Mouse (Mus musculus): ENCODE measurements around the gene Bicc1.
A peak's percentile ranks its signal among the peaks of the same experiment; 100 is the strongest.
"Not testable (repeated sequence)": the region's sequence is repeated elsewhere in the genome, so short reads cannot be mapped to it uniquely, and the experiment has no call there.

Bicc1 gene

DNA sequence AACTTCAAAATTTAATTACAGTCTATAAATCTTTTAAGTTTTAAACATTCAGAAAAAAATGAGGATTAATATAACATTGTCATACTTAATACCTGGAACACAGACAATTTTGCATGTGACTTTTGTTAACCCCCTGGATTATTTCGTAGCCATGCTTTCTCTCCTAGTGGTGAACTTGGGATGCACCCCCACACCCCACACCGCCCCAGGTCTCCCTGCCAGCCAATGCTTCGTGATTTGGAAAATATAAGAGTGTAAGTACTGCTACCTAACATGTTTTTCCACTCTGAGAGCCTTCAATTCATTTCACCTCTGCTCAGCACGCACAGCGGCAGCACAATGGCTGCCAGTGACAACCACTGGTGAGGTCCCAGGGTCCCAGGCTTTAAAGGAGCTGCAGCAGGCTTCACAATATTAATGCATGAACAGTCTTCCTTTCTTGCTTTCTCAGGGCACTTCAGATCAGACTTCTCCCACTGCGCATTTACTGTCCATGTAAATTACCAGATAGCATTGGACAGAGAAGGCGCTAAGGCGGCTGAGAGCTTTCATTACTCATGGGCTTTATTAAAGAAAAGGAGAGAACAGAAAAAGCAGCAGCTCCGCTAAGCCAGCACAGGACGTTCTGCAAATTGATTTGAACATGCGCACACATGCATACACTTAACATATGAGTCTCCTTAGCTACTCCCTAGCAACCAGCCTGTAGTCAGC lies 207.3 kb downstream of the Bicc1 start:
- no peak for DNase-seq (ENCODE audit: extremely low read depth, insufficient read length, low spot score)

DNA sequence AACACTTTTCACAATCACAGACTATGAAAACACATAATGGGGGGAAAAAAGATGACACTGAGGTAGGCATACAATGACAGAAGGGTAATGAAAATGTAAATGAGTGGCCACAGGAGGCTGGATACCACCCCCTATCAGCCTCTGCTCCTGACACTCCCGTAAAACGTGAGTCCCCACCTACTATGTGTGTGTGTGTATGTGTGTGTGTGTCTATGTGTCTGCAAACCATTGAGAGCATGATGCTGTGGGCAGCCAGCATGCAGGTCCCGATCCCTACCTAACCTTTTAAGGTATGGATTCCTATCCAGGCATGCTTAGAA lies 209.4 kb downstream of the Bicc1 start:
- no peak for DNase-seq (ENCODE audit: extremely low read depth, insufficient read length, low spot score)

DNA sequence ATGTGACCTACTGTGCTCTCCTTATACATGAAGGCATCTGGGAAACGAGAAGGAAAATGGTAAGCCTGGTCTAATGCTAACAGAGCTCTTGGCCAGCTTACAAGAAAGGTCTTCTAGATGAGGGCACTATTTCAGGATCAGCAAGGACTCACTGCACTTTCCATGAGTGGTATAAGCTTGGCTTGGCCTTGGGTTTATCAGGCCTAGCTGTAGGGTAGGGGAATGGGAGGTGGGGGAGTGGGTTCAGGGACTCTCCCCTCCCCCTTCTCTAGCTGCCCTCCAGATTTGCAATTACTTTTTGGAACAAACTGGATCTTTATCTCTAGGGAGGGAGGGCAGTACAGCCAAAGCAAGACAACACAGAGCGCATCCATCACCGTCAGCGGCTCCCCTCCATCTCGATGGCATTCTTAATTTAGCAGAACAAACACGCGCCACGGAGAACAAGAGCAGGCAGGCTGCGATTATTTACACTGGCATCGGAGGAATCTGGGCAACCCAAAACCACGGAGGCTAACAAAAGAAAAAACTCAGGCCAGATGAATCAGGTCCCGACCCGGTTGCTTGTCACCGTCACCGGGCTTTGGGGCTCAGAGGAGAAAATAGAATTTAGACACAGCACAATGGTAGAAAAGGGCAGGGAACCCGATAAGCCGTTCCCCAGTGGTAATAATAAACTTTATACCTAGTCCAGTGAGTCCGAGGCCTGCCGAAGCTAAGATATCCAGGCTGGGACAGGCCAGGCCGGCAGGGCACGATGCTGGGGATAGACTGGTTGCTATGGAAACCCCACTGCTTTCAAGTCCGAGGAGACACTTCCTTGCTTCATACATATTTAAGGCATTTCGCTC lies 210.0 kb downstream of the Bicc1 start:
- no peak for DNase-seq (ENCODE audit: extremely low read depth, insufficient read length, low spot score)

DNA sequence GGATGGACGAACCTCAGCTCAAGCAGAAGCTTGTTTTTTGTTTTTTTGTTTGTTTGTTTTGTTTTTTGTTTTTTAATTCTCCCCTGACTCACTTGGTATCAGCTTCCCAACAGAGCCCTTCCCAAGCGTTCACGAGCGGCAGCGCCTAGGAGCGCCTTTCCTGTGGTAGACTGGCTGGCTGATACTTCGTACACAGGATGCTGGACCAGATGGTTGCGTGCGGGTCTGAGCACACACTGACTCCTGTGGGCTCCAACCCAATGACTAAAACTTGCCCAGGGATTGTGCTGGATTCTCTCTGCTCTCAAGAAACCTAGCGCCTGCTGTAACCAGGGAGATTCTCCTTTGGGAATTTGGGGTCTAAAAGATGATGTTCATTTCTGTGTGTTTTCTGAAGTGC lies 211.2 kb downstream of the Bicc1 start:
- no peak for DNase-seq (ENCODE audit: extremely low read depth, insufficient read length, low spot score)

DNA sequence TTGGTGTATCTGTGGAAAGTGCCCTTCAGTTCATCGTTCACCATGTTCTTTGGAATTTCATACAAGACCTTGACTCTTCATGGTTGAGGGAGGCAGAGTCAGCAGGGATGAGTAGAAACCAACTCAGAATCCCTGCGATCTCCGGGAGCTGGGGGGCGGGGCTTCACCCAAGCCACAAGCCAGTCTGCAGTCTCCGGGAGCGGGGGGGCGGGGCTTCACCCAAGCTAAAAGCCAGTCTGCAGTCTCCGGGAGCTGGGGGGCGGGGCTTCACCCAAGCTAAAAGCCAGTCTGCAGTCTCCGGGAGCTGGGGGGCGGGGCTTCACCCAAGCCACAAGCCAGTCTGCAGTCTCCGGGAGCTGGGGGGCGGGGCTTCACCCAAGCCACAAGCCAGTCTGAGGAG lies 213.4 kb downstream of the Bicc1 start:
- DNase-seq (ENCODE audit: extremely low read depth, insufficient read length, low spot score), result not testable (repeated sequence)

DNA sequence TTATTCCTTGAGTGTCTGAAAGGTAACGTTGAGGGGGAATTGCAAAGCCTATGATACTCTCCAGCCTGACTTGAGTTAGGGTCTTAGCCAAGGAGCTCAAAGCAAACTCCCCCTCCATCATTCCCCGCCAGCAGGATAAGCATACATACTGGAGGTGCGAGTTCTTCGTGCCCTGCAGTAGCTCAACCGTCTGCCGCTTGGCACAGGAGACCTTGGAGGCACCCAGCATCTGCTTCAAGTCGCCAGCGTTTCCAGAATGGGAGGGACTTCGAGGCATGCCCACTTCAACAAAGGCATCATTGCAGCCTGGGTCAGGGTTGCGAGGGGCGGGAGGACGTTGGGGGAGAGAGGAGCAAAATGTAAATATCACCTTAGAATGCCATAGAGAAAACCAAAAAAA lies 214.4 kb downstream of the Bicc1 start:
- DNase-seq (ENCODE audit: extremely low read depth, insufficient read length, low spot score), result no peak

DNA sequence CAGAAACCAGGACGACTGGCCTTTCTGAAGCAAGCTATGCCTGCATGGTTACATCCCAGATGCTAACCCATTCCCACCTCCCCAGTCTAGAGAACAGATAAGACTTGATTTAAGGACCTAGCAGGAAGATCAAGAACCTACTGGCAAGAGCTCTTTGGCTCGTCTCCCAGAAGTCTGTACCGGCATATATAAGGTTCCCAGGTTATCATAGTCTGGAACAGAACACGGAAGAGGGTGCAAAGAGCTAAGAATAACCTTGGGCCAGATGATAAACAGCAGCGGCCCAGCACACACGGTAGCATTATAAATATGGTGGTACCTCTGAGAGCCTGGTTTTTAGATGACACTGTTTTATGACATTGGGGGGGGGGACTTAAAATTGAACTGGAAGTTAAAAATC lies 217.9 kb downstream of the Bicc1 start:
- no peak for DNase-seq (ENCODE audit: extremely low read depth, insufficient read length, low spot score)

DNA sequence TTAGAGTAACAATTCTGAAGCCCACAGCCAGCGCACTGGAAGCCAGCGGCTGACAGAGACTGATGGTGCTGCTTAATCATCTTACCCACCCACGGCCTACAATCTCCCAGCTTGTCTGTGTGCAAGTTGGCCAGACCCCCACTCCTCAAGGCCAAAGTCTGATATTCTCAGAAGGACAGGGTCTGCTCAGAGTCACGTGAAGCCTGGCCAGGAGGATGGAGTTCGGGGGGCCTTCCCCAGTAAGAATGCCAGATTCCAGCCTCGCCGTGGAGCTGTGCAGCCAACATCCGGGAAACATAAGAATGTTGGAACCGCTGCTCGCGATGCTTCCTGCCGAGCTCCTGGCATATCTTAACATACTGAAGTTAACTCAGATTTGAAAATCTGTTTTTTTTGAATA lies 219.7 kb downstream of the Bicc1 start:
- no peak for DNase-seq (ENCODE audit: extremely low read depth, insufficient read length, low spot score)

DNA sequence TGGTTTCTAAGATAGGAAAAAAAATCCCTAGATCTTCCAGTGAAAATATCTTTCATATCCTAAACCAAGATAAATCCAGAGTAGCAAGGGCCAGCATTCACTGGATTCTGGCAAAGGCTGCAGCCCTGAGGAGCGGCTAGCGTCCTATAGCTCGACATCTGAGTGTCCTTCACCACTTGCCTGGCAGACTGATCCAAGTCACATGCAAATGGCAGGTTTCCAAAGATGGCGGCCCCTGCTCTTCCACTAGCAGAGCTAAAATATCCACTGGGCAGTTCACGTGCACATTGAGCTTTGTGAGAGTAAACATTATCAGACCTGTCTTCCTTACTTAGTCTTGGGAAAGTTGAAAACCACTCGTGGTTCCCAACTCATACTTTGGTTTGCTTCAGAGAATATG lies 222.1 kb downstream of the Bicc1 start:
- DNase-seq (ENCODE audit: extremely low read depth, insufficient read length, low spot score), result no peak

DNA sequence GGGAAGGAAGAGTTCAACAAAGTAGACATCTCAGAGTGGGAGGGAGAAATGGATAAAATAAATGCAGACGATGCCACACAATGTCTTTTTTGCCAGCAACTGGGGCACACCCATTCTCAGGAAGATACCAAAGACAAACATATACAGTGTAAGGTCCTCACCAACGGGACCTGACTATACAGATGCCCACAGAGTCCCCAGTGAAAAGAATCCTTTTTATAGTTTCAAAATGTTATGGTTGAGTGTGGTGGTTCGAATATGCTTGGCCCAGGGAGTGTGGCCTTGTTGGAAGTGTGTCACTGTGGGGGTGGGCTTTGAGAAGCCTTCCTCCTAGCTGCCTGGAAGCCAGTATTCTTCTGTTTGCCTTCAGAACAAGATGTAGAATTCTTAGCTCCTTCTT lies 223.5 kb downstream of the Bicc1 start:
- no peak for DNase-seq (ENCODE audit: extremely low read depth, insufficient read length, low spot score)

DNA sequence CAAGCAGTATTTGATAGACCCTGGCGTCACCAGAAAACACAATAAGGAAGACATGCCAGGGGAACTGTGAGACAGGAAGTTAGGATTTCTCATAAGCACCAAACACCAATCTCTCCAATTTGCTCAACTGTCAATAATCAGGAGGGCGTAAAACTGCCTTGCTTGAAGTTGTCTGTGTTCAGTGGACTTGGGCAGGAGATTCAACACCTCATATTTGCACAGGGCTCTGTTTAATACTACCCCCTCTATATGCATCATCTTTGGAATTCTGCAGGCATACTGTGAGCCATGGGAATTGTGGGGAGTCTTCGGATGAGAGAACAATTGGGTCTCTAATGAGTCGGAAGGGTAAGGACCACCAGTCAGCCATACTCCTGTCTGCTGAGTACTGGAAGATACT lies 233.4 kb downstream of the Bicc1 start:
- no peak for DNase-seq (ENCODE audit: extremely low read depth, insufficient read length, low spot score)

DNA sequence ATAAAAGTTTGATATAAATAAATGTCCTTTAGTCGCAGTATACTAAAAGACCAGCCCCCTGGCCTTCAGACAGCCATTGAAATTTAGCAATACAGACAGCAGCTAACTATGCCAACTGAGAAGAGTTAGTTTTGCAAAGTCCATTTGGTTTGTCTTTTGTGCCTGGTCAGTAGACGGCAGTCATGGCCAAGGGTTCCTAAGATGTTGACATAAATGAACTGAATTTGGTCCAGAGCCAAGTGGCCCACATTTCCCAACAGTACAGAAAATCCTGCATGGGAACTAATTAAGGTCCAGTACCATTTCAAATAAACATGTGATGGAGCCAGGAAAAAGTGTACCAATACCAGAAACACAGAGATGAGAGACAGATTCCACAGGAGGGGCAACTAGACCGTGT lies 235.2 kb downstream of the Bicc1 start:
- no peak for DNase-seq (ENCODE audit: extremely low read depth, insufficient read length, low spot score)

DNA sequence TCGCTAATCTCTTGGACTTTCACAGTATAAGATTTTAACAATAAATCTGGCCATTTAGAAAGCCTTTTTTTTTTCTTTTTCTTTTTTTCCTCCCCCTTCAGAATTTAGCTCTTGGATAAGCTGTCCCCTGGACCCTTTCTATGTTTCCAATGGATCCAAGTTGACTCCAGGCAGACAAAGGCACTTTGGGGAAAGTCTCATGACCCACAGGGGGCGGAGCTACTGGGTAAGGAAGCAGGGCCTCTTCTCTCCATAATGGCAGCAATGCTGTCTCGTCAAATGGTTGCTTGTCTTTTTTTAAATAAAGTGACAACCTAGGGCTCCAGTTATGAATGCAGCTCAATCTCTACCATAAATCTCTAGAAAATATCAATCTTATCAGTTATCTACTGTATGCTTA lies 235.6 kb downstream of the Bicc1 start:
- no peak for DNase-seq (ENCODE audit: extremely low read depth, insufficient read length, low spot score)

DNA sequence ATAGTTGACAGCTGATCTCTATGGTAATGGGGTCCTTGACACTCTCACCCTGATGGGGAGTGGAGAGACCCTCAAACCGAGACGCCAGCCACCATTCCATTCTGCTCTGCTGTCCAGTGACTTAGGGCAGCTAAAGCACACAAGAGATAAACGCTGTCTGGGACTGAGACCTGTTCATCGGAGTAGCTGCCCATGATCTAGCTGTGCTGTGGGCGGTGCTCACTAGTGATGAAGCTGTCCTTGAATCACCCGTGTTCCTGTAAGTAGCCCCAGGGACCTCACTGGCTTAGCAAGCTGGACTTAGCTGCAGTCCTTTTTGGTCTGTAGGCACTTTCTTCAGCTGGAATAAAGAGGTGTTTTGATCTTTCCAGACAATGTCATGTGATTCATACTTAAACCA lies 238.0 kb downstream of the Bicc1 start:
- DNase-seq (ENCODE audit: extremely low read depth, insufficient read length, low spot score), result no peak

DNA sequence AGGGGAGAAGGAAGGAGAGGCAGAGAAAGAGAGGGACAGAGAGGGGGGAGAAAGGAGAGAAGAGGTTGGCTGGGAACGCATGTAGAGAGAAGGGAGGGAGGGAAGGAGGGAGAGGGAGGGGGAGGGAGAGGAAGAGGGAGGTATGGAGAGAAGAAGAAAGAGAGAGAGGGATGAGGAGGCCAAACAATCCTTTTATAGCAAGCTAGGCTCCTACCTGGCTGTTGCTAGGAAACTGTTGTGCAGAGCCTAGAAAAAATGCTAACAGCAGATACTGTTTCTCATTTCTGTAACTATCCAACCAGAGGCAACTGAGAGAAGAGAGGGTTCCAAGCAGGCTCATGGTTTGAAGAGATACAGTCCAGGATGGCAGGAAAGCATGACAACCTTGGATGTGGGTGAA lies 239.6 kb downstream of the Bicc1 start:
- no peak for DNase-seq (ENCODE audit: extremely low read depth, insufficient read length, low spot score)

DNA sequence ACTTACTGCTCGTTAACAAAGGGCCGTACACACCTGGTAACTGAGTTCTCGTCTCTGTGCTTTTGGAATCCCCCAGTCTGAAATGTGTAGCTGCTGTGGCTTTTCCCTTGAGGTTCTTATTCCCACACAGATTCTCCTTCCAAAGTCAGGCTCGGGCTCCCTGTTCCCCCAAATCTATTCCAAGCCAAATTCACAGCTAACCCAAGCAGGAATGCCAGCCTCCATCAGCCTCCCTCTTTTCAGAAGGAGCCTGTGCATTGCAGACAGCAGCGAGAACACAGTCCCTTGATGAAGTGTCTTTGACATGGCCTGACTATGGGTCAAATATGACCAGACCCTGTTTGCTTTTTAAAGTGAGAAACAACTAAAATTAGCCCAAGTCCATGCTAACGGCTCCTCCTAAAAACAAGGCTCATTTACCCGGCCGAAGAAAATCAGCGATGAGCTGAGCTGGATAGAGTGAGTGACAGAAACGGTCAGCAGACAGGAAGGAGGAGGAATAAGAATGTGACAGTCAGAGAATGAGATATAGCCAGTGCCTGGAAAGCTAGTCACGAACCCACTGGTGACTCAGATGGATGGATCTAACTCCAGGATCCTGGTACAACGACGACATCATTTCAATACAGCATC lies 240.4 kb downstream of the Bicc1 start:
- DNase-seq (ENCODE audit: extremely low read depth, insufficient read length, low spot score), result no peak

DNA sequence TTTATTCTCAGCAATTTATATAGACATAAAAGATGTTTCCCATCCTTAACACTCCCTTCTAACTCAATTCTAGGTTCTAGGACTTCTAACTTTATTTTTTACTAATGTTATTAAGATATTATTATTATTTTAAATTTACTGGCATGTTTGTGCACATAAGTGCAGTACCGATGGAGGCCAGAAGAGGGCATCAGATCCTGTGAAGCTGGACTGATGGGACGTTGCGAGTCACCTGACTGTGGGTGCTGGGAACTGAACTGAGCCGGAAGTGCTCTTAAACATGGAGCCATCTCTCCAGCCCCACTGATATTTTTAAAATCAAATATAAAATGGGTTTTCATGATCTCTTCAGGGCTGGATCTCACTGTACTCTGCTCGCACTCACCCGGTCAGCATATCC lies 242.8 kb downstream of the Bicc1 start:
- no peak for DNase-seq (ENCODE audit: extremely low read depth, insufficient read length, low spot score)

DNA sequence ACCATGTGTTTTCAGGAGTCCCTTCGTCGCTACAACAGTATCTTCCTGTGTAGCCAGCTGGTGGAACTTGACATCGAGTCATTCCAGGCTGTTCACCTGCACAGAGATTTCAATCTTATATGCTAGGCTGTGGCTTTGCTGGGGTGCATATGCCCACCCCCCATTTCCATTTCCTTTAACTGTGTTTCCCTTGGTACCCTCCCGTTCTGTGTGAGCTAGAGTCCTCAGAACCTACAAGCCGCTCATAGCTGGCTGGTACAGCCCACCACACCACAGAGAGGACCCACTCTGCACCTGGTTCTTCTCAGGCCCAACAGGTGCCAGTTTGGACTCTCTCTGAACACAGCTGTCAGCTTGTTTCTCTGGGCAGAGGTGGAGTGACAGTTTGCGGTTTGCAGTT lies 244.4 kb downstream of the Bicc1 start:
- no peak for DNase-seq (ENCODE audit: extremely low read depth, insufficient read length, low spot score)

DNA sequence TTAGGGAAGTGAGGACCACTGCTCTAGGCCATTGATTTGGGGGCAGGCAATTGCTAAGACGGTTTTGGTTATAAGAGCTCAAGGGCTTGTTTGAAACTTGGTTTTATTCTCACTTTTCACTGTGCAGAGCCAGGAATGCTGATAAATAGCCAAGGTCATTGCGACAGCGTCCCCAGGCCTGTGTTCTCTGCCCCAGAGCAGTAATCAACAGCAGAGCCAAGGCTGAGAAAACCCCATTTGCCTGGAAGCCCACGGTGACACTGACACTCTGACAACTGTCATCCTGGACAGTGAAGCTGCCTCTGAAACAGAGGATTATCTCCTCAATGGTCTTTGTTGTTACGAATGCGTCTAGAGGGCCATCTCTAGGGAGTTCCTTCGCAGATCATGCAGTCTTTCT lies 255.6 kb downstream of the Bicc1 start:
- DNase-seq (ENCODE audit: extremely low read depth, insufficient read length, low spot score), result no peak

DNA sequence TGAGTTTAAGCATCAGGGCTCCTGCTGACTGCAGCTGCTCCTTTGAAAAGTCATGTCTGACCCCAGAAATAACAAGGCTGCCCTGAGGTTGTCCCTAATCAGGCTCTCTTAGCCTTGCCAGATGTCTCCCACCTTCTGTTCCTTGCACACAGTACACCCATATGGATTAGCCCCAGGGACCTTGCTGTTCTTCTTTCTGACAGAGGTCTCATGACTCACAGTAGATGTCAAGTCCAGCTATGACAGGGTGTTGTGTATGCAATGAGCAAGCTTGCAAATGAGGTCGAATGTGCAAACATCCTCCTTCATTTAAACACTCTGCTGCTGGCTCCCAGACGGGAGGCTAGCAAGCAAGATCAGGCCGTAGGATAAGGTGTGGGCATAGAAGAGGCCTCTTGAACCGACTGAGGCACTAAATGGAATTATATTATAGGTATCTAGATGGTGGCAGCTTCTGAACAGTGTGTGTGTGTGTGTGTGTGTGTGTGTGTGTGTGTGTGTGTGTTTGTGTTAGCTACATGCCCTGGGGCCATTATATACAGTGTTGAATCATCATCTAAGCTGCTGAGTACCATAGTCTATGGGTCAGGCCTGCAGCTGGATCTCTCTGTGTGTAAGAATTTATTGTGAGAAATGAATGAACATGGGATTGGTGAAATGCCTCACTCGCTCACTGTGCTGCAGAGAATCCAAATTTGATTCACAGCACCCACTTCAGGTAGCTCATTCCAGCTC lies 256.6 kb downstream of the Bicc1 start:
- peak; percentile 24 for DNase-seq (ENCODE audit: extremely low read depth, insufficient read length, low spot score)

DNA sequence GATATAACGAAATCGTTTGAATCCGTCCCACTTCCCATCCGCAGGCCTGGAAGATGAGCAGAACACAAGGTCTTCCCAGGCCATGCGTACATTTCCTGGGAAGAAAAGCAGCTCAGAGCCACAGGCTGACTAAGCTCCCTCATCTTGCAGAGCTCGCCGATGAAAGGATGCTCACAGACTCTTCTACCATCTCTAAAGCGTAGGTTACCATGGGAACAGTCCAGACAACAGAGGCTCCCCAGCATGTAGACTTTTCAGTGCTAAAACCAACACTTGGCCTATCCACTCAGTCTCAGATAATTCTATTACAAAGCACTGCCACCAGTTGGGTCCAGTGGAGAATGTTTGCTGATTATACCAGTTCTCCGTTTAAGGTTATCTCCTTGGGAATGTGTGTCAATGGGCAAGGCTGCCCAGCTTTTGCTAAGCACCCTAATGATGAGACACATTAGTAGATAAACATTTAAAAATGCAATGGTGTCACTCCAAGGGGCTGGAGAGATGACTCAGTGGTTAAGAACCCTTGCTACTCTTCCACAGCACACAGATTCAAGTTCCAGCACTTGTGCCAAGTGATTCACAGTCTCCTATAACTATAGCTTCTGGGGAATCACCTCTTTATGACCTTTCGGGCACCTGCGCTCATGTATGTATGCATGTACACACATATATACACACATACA lies 258.2 kb downstream of the Bicc1 start:
- peak; percentile 25 for DNase-seq (ENCODE audit: extremely low read depth, insufficient read length, low spot score)

Data from 3134 (cell line).